ENCODE assay signal across 15 mouse cellular contexts in genomic region chr6:120625081-120625480, GRCm38 (mm10). TPM values are rescaled to one million over a fixed set of nuclear protein-coding genes. Genes with fewer than 3 reads are reported as not detected.
DNase-seq lines count a peak whose midpoint lies in the region; ATAC-seq and TF ChIP-seq lines count a peak whose summit lies in the region.
"Had no signal": no experiment of that assay in that cellular context is flagged by ENCODE, and none has a peak within 500 bp of the region (broad histone marks: within the 10 kb centered on the region; RNA-seq: fewer than 3 reads in every experiment).

No protein-coding gene starts in this region.

- no peak for TF ChIP-seq RAD21 in MEL (IDR thresholded peaks at IDR 0.05; ENCODE audit: low read depth, low read length)

- no peak overlapping the region for H3K4me2 ChIP-seq in liver, embryonic 12.5 days
- H3K4me2 ChIP-seq in kidney, postnatal 0 days (ENCODE audit: low read length), result no peak overlapping the region
- H3K4me2 ChIP-seq in hindbrain, embryonic 13.5 days, result no peak overlapping the region
- H3K4me2 ChIP-seq: neural tube, embryonic 13.5 days had no signal

- H3K36me3 ChIP-seq in liver, embryonic 12.5 days, result no peaks in the 10 kb centered on the region
- peaks cover 0 to 8% of the 10 kb centered on the region in 2 experiments; a peak in 2 of 4 replicates for H3K36me3 ChIP-seq in MEL (ENCODE audit: control insufficient read depth in 1 of 2, insufficient read depth in 2 of 2, low read length in 2 of 2)
- no peaks in the 10 kb centered on the region for H3K36me3 ChIP-seq in kidney, postnatal 0 days (ENCODE audit: insufficient read depth, low read length)
- no peaks in the 10 kb centered on the region for H3K36me3 ChIP-seq in hindbrain, embryonic 13.5 days
- H3K36me3 ChIP-seq: neural tube, embryonic 13.5 days had no signal

- peak; percentile 18 for DNase-seq in liver
- DNase-seq in MEL (ENCODE audit: low read depth, low spot score), result no peak
- DNase-seq in adrenal gland, adult 8-10 months, result peak; percentile 46
- DNase-seq in kidney, postnatal 0 days (ENCODE audit: low spot score), result peak; percentile 51
- no peak for DNase-seq in right cerebral cortex, postnatal 14 days
- DNase-seq in cerebellum, postnatal 25 days, result no peak
- DNase-seq: cerebellum, postnatal 36 days; gastrocnemius, postnatal 25 days; thymus, postnatal 25 days had no signal

- 0 out of 4 replicates have a peak, but pooled peaks of 1 of the 2 experiments have one; percentile 8 for TF ChIP-seq EP300 in MEL (IDR thresholded peaks at IDR 0.05; ENCODE audit: low read depth in 1 of 2, low read length in 2 of 2)

- no peak overlapping the region for H3K9ac ChIP-seq in liver, embryonic 12.5 days
- H3K9ac ChIP-seq in MEL (ENCODE audit: control insufficient read depth, low read depth, low read length, poor library complexity, severe bottlenecking), result no peak overlapping the region
- H3K9ac ChIP-seq in kidney, postnatal 0 days (ENCODE audit: low read depth, low read length), result no peak overlapping the region
- H3K9ac ChIP-seq in hindbrain, embryonic 13.5 days, result no peak overlapping the region
- H3K9ac ChIP-seq: neural tube, embryonic 13.5 days had no signal

- no peak overlapping the region for H3K4me3 ChIP-seq in liver, embryonic 12.5 days
- H3K4me3 ChIP-seq in MEL (ENCODE audit: control insufficient read depth in 1 of 2, insufficient read depth in 1 of 2, low read depth in 2 of 2, low read length in 2 of 2), result no peak overlapping the region
- H3K4me3 ChIP-seq in kidney, postnatal 0 days (replicated peaks; ENCODE audit: low read depth, low read length), result no peak overlapping the region
- H3K4me3 ChIP-seq in hindbrain, embryonic 13.5 days, result no peak overlapping the region
- H3K4me3 ChIP-seq: neural tube, embryonic 13.5 days had no signal

- no peak for TF ChIP-seq CTCF in MEL (IDR thresholded peaks at IDR 0.05 in 2 of 3, conservative IDR thresholded peaks at IDR 0.05 in 1 of 3; ENCODE audit: control insufficient read depth in 1 of 3, insufficient read depth in 1 of 3, low read depth in 2 of 3, low read length in 3 of 3, poor library complexity in 1 of 3, severe bottlenecking in 1 of 3)
- no peak for TF ChIP-seq CTCF in kidney, postnatal 0 days (IDR thresholded peaks at IDR 0.05; ENCODE audit: low read depth)

- no peaks in the 10 kb centered on the region for H3K79me2 ChIP-seq in MEL (ENCODE audit: control insufficient read depth, insufficient read depth, low read length, poor library complexity)

- H3K27me3 ChIP-seq in liver, embryonic 12.5 days (replicated peaks), result peaks cover 3% of the 10 kb centered on the region; the same call in 1 of the 2 replicates
- H3K27me3 ChIP-seq in MEL (ENCODE audit: control insufficient read depth in 1 of 2, insufficient read depth in 2 of 2, low read length in 2 of 2), result no peaks in the 10 kb centered on the region; a peak in 2 of 4 replicates
- H3K27me3 ChIP-seq in kidney, postnatal 0 days (ENCODE audit: insufficient read depth, low read length), result no peaks in the 10 kb centered on the region
- no peaks in the 10 kb centered on the region for H3K27me3 ChIP-seq in hindbrain, embryonic 13.5 days
- H3K27me3 ChIP-seq: neural tube, embryonic 13.5 days had no signal

- ATAC-seq in liver, embryonic 12.5 days, result no peak
- ATAC-seq in kidney, postnatal 0 days (replicated peaks; ENCODE audit: low FRiP score, low read depth), result no peak
- no peak for ATAC-seq in hindbrain, embryonic 13.5 days (ENCODE audit: low FRiP score)
- ATAC-seq: CD4-positive, CD25-positive, alpha-beta regulatory T cell, adult 4 months; forebrain, embryonic 14.5 days had no signal

- H3K4me1 ChIP-seq in liver, embryonic 12.5 days, result peaks cover 12% of the 10 kb centered on the region
- peaks cover 0 to 8% of the 10 kb centered on the region in 2 experiments; a peak in 3 of 4 replicates for H3K4me1 ChIP-seq in MEL (ENCODE audit: control insufficient read depth in 1 of 2, insufficient read depth in 2 of 2, low read length in 2 of 2)
- H3K4me1 ChIP-seq in kidney, postnatal 0 days (replicated peaks; ENCODE audit: insufficient read depth, low read length), result no peaks in the 10 kb centered on the region
- H3K4me1 ChIP-seq in hindbrain, embryonic 13.5 days (replicated peaks), result no peaks in the 10 kb centered on the region
- H3K4me1 ChIP-seq: neural tube, embryonic 13.5 days had no signal

- H3K9me3 ChIP-seq in liver, embryonic 12.5 days (replicated peaks), result no peaks in the 10 kb centered on the region
- H3K9me3 ChIP-seq in MEL (replicated peaks; ENCODE audit: insufficient read depth, low read length), result no peaks in the 10 kb centered on the region
- no peaks in the 10 kb centered on the region for H3K9me3 ChIP-seq in kidney, postnatal 0 days (replicated peaks; ENCODE audit: low read length)
- no peaks in the 10 kb centered on the region for H3K9me3 ChIP-seq in hindbrain, embryonic 13.5 days
- H3K9me3 ChIP-seq: neural tube, embryonic 13.5 days had no signal

- TF ChIP-seq POLR2A in MEL (IDR thresholded peaks at IDR 0.05; ENCODE audit: control insufficient read depth in 1 of 2, insufficient read depth in 1 of 2, low read depth in 1 of 2, low read length in 2 of 2, poor library complexity in 1 of 2), result no peak

- H3K27ac ChIP-seq in liver, embryonic 12.5 days, result no peak overlapping the region
- no peak overlapping the region for H3K27ac ChIP-seq in MEL (ENCODE audit: control insufficient read depth, low read depth, low read length)
- H3K27ac ChIP-seq in kidney, postnatal 0 days, result no peak overlapping the region
- H3K27ac ChIP-seq in hindbrain, embryonic 13.5 days, result no peak overlapping the region
- H3K27ac ChIP-seq: macrophage; neural tube, embryonic 13.5 days had no signal

- WGBS in liver, embryonic 12.5 days (ENCODE audit: insufficient replicate concordance), result 44% methylated on average over 8 of the region's 8 CpGs
- 24% methylated on average over 8 of the region's 8 CpGs for WGBS in kidney, postnatal 0 days
- 70% methylated on average over 8 of the region's 8 CpGs for WGBS in hindbrain, embryonic 13.5 days

TF ChIP-seq in MEL, 35 proteins besides CTCF, POLR2A, EP300 and RAD21:
- no peak for TF ChIP-seq MXI1 (IDR thresholded peaks at IDR 0.05; ENCODE audit: low read depth, low read length)
- TF ChIP-seq MEF2A (IDR thresholded peaks at IDR 0.05; ENCODE audit: extremely low read depth, insufficient replicate concordance, low read depth, low read length, poor library complexity, severe bottlenecking), result no peak
- TF ChIP-seq ZNF384 (IDR thresholded peaks at IDR 0.05; ENCODE audit: low read depth, low read length), result no peak
- peak; percentile 89 for TF ChIP-seq RCOR1 (IDR thresholded peaks at IDR 0.05; ENCODE audit: low read depth, low read length)
- peak; percentile 54 for TF ChIP-seq GATA1 (IDR thresholded peaks at IDR 0.05; ENCODE audit: low read depth, low read length)
- 0 out of 2 replicates have a peak, but pooled peaks have one; percentile 24 for TF ChIP-seq ETS1 (IDR thresholded peaks at IDR 0.05; ENCODE audit: low read depth, low read length)

RNA-seq across cellular contexts. Expression of gene Cecr2, which starts 41.1 kb away (rescaled TPM):
- 8.8 and 10.4 TPM in 2 replicates for polyA plus RNA-seq in liver, embryonic 12.5 days (2016; fragmentation: Nextera tagmentation; extraction: Ambion mirVana)
- 4.0 and 5.1 TPM in 2 replicates for total RNA-seq in MEL (2012; rRNA removed)
- polyA plus RNA-seq in MEL (2012; ENCODE audit: insufficient read depth in 1 of 2, insufficient read length in 2 of 2, low read depth in 1 of 2, low replicate concordance in 2 of 2, missing spikeins in 1 of 2), result 1 to 10 TPM in 1 of 2 experiments, not detected in 1; 8.7 TPM
- total RNA-seq in adrenal gland, adult 8-10 months (2022), result 1 to 10 TPM; 5.1 to 6.8 (median 5.7) TPM
- polyA plus RNA-seq in kidney, postnatal 0 days (2015; fragmentation: Nextera tagmentation; extraction: Ambion mirVana), result 3.3 and 3.6 TPM in 2 replicates
- 4.7 and 5.7 TPM in 2 replicates for polyA plus RNA-seq in hindbrain, embryonic 13.5 days (2015; fragmentation: Nextera tagmentation; extraction: Ambion mirVana)
- polyA plus RNA-seq: macrophage had no signal

Comparison
In these comparisons a context has a peak if more than half of its experiments do, and no peak if none do; other contexts are left out.
1. DNase-seq: peak in liver (single experiment), adrenal gland, adult 8-10 months (single experiment) and kidney, postnatal 0 days (single experiment); none in MEL (single experiment), right cerebral cortex, postnatal 14 days (single experiment) and cerebellum, postnatal 25 days (0 of 2).